Mouse (Mus musculus): ENCODE measurements around the gene Uhrf1bp1l.

Gene Uhrf1bp1l

GRCm38 (mm10) chr10:89838834-89839233, 94.0 kb downstream of the Uhrf1bp1l start:
- DNase-seq (ENCODE audit: low spot score in 2 of 2): no peak

DNA sequence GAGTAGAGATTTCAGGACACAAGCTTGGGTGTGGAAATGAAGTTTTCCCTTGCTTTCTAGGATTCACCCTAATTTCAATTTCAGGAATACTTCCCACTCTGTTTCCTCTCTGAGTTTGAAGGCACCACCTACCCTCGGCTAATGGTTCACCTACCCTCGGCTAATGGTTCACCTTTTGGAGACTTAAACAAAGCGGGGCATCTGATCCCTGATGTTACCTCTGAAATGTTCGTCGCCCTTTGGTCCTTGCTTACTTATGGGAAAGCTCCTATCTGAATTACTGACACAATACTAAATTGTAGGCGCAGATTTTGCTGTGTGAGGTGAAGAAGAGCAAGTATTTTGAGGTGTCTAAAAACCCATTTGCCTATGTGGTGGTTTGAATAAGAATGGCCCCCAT, 106.2 kb downstream of the Uhrf1bp1l start:
- no peak for DNase-seq (ENCODE audit: low spot score in 2 of 2)

- no peak for DNase-seq (ENCODE audit: low spot score in 2 of 2)
These were observed 110.6 kb downstream of the Uhrf1bp1l start for GRCm38 (mm10) chr10:89855251-89855875.

GRCm38 (mm10) chr10:89856286-89856685, 111.5 kb downstream of the Uhrf1bp1l start:
- DNase-seq (ENCODE audit: low spot score in 2 of 2): no peak

- no peak for DNase-seq (ENCODE audit: low spot score in 2 of 2)
These were observed 123.4 kb downstream of the Uhrf1bp1l start for GRCm38 (mm10) chr10:89868211-89868610.

DNA sequence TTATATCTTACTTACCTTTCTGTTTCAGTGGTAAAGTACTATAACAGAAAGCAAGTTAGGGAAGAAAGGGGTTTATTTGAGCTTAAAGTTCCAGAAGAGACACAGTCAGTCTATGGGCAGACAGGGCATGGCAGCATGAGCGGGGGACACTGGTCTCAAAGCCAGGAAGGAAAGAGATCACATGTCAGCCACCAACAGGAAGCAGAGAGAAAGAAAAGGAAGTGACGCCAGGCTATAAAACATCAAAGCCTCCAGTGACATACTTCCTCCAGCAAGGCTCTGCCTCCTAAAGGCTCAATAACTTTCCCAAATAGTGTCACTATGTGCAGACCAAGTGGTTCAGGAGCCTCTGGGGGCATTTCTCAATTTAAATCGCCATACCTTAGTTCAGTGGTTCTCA, 124.0 kb downstream of the Uhrf1bp1l start:
- no peak for DNase-seq (ENCODE audit: low spot score in 2 of 2)

Measured in spleen, postnatal 10 days (tissue).